Mouse (Mus musculus) forebrain, embryonic 16.5 days (tissue): Measurements from ENCODE around the gene Slc43a2. TPM values are rescaled to one million over a fixed set of nuclear protein-coding genes. Genes with fewer than 3 reads are reported as not detected.
"Not testable (repeated sequence)": the region's sequence is repeated elsewhere in the genome, so short reads cannot be mapped to it uniquely, and the experiment has no call there.

Experiments used
- ATAC-seq: fragments of 200-750 bp; cut with Nextera tagmentation; 2 replicates; pipeline ENCODE4 v1.8.0; 2017; ENCODE audit warnings: mild to moderate bottlenecking, moderate library complexity
- H3K27ac ChIP-seq: fragments of 300-500 bp; sonication (generic); 2 replicates; pipeline ENCODE4 v1.5.1; 2014; ENCODE audit warnings: low read length, control low read depth
- H3K27me3 ChIP-seq: fragments of 300-500 bp; sonication (generic); replicated peaks from 2 replicates; pipeline ENCODE4 v1.6.1; 2014; ENCODE audit warnings: low read length; ENCODE audit not compliant: control insufficient read depth, insufficient read depth
- H3K36me3 ChIP-seq: fragments of 300-500 bp; sonication (generic); 2 replicates; pipeline ENCODE4 v1.6.1; 2014; ENCODE audit not compliant: control insufficient read depth, insufficient read depth
- H3K4me1 ChIP-seq: fragments of 300-500 bp; sonication (generic); replicated peaks from 2 replicates; pipeline ENCODE4 v1.6.1; 2014; ENCODE audit warnings: low read length; ENCODE audit not compliant: control insufficient read depth, insufficient read depth
- H3K4me2 ChIP-seq: fragments of 300-500 bp; sonication (generic); 2 replicates; pipeline ENCODE4 v1.6.1; 2014; ENCODE audit warnings: mild to moderate bottlenecking, low read length, control low read depth
- H3K4me3 ChIP-seq: fragments of 300-500 bp; sonication (generic); replicated peaks from 2 replicates; pipeline ENCODE4 v1.5.1; 2014; ENCODE audit warnings: mild to moderate bottlenecking, low read length, control low read depth
- H3K9ac ChIP-seq: fragments of 300-500 bp; sonication (generic); replicated peaks from 2 replicates; pipeline ENCODE4 v1.6.1; 2014; ENCODE audit warnings: low read depth, low read length, control low read depth
- H3K9me3 ChIP-seq: fragments of 300-500 bp; sonication (generic); 2 replicates; pipeline ENCODE4 v1.6.1; 2016; ENCODE audit warnings: low read length; ENCODE audit not compliant: control insufficient read depth
- WGBS: fragments of 180-500 bp; shearing (Covaris S2); extraction: QIAGEN DNeasy Blood & Tissue Kit; methylation state at CpG from one replicate; pipeline ENCODE4 v1.1.7; 2014; 5-methylcytosine and 5-hydroxymethylcytosine counted together
- polyA plus RNA-seq: library from polyadenylated mRNA; unstranded; fragments of >200 nt; fragmentation: Nextera tagmentation; extraction: Ambion mirVana; gene quantifications from 2 replicates; pipeline ENCODE4 v1.2.1, GENCODE M21; 2015

Gene Slc43a2
- polyA plus RNA-seq, 1 experiment from 2014 or later: 16.4 TPM

DNA sequence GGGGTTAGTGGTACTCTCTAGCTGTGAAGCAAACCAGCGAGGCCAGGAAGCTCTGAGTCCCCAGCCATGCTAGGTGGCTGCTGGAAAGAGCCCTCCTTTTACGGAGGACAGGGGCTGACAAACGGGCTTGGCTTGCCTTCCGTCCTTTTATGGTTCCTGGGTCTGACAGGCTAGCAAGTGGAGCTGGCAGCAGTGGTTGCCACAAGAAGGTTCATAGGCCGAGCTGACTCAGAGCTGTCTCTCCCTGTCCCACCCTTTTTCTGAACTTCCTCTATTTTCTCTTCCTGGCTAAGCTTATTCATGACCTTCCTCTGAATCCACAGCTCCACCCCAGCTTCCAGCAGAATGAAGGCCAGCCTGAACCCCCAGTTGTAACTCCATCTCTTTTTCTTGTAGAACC, 61.1 kb downstream of the Slc43a2 start:
- H3K4me3 ChIP-seq: no peak overlapping the region
- no peak for ATAC-seq
- no peak overlapping the region for H3K27ac ChIP-seq
- H3K36me3 ChIP-seq: peaks cover 2% of the 10 kb centered on the region; the same call in 1 of the 2 replicates
- H3K9ac ChIP-seq: no peak overlapping the region
- H3K27me3 ChIP-seq: no peaks in the 10 kb centered on the region
- H3K9me3 ChIP-seq: no peaks in the 10 kb centered on the region
- peaks cover 19% of the 10 kb centered on the region for H3K4me1 ChIP-seq
- no peak overlapping the region for H3K4me2 ChIP-seq
- 91% methylated on average over 5 of the region's 5 CpGs for WGBS

DNA sequence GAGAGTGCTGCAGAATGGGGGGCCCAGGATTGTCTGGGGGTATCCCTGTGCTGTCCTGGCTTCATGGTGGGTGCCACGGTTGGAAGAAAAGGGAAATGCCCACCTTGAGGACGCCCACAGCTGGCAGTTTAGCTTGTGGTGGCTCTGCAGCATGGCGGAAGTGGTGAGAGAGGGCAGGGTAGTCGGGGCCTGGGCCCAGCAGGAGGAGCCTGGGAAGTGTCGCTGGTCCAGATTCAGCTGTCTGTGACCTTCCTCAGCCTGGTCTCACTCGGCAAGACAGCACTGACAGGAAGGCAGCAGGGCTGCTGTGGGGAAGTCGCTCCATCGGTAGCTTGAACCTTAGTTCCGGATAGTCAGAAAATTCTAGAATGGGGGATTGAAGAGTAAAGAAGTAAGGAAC, 62.9 kb downstream of the Slc43a2 start:
- 85% methylated on average over 9 of the region's 9 CpGs for WGBS
- Histone ChIP-seq H3K4me1 (peaks cover 8% of the 10 kb centered on the region), H3K9me3 (no peaks in the 10 kb centered on the region), H3K27ac (no peak overlapping the region), H3K9ac (no peak overlapping the region), H3K4me3 (no peak overlapping the region), H3K36me3 (peaks cover 11% of the 10 kb centered on the region; the same call in 1 of the 2 replicates), H3K4me2 (no peak overlapping the region), H3K27me3 (no peaks in the 10 kb centered on the region)
- ATAC-seq: no peak

DNA sequence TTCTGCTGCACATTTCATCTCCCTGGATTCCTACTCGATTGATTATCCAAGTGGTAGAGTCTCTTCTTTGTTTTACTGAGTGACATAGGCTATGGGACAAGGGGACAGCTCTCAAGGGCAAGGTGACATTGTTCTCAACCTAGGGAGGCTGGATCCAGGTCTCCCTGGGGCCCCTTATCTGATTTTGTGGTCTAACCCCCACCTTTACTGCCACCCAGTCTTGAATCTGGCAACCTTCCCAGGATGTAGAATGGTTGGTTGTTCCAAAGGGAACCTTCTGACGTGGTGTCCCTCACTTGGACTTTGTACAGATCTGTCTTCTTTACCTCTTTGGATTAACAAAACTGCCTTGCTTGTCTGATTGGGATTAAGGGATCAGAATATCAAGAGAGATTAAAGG, 63.9 kb downstream of the Slc43a2 start:
- H3K36me3 ChIP-seq: peaks cover 11% of the 10 kb centered on the region; the same call in 1 of the 2 replicates

DNA sequence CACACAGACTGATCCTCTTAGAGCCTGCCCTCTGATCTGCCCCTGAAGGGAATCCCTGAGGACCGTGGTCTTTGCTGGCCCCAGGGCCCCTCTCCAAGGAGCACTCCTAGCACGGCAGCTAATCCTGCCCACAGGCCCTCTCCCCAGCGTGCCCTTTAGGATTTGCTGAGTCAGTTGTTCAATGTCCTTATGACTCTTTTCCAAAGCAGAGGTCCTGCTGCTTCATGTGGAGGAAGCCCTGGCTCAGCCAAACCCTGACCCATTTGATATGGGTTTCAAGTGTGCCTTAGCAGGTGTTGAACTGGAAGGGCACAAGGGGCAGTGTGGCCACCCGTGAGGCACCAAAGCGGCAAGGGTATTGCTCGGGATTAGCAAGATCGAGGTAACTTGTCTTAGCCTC, 64.3 kb downstream of the Slc43a2 start:
- Histone ChIP-seq H3K4me3 (no peak overlapping the region), H3K36me3 (peaks cover 11% of the 10 kb centered on the region; the same call in 1 of the 2 replicates), H3K4me2 (no peak overlapping the region), H3K27me3 (no peaks in the 10 kb centered on the region), H3K4me1 (no peaks in the 10 kb centered on the region), H3K9me3 (no peaks in the 10 kb centered on the region), H3K27ac (no peak overlapping the region), H3K9ac (no peak overlapping the region)
- ATAC-seq: no peak
- 68% methylated on average over 7 of the region's 7 CpGs for WGBS

More for the DNA sequence above, 63.9 kb downstream of the Slc43a2 start:
- Histone ChIP-seq H3K4me3 (no peak overlapping the region), H3K9me3 (no peaks in the 10 kb centered on the region), H3K4me1 (no peaks in the 10 kb centered on the region), H3K9ac (no peak overlapping the region), H3K27ac (no peak overlapping the region), H3K27me3 (no peaks in the 10 kb centered on the region), H3K4me2 (no peak overlapping the region)
- 60% methylated on average over 2 of the region's 2 CpGs for WGBS
- no peak for ATAC-seq

DNA sequence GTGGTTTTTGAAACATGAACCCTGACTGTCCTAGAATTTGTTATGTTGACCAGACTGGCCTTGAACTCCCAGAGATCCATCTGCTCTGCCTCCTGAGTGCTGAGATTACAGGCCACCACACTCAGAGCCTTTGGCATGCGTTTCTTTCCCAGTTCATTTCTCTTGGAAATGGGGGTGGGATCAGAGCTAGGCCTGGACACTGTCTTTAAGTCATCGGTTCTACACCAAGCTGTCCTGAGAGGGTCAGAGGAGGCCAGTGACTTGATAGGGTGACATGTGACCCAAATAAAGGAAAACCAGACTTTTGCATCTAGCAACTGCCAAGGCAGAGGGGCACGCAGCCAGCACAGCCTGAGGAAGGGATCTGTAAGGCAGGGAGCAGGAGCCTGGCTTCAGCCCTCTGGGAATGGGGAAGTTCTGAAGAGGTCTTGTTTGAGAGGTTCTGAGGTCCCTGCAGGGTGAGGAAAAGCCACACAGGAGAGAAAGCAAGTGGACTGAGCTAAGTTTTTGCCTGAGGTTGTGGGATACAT, 65.3 kb downstream of the Slc43a2 start:
- Histone ChIP-seq H3K36me3 (peaks cover 17% of the 10 kb centered on the region; the same call in 1 of the 2 replicates), H3K27me3 (no peaks in the 10 kb centered on the region), H3K4me3 (no peak overlapping the region), H3K27ac (no peak overlapping the region), H3K4me1 (no peaks in the 10 kb centered on the region), H3K9ac (no peak overlapping the region), H3K9me3 (no peaks in the 10 kb centered on the region), H3K4me2 (no peak overlapping the region)
- ATAC-seq: no peak
- WGBS: 92% methylated on average over 3 of the region's 3 CpGs

DNA sequence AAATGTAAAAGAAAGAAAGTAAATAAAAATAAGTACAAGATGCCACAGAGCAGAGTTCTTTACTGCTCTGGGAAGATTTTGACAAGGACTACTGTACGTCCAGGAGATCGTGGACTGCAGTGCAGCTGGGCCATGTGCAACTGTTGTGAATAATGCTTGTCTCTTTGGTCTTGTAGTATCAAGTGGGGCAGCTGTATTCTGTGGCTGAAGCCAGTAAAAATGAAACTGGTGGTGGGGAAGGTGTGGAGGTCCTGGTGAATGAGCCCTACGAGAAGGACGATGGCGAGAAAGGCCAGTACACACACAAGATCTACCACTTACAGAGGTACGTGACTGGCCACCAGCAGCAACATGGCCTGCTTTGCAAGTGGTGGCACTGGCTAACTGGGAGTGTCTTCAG, 66.5 kb downstream of the Slc43a2 start:
- Histone ChIP-seq H3K4me3 (no peak overlapping the region), H3K27ac (no peak overlapping the region), H3K36me3 (peaks cover 20% of the 10 kb centered on the region; the same call in 1 of the 2 replicates), H3K4me2 (no peak overlapping the region), H3K9me3 (no peaks in the 10 kb centered on the region), H3K9ac (no peak overlapping the region), H3K27me3 (no peaks in the 10 kb centered on the region), H3K4me1 (no peaks in the 10 kb centered on the region)
- no peak for ATAC-seq
- 92% methylated on average over 6 of the region's 6 CpGs for WGBS

DNA sequence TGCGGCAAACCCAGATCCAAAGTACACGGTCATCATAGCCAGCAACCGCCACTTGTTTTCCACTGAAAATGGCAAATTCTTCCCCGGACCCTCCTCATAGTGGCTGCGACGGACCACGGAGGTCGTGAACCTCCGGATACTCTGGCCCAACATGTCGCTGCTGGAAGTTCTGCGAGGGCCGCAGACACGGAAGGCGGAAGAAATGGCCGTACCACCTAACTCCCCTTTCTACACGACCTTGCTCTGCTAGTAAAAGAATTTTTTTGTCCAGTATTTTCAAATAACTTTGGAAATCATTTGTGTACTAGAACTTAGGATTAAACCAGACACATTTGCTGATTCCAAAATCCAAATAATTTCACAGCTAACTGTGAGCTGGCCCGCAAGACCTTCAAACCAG, 68.3 kb downstream of the Slc43a2 start:
- not testable (repeated sequence) for H3K27ac ChIP-seq, H3K9ac ChIP-seq, ATAC-seq, H3K4me1 ChIP-seq, H3K9me3 ChIP-seq, H3K4me3 ChIP-seq, H3K27me3 ChIP-seq, H3K4me2 ChIP-seq
- 91% methylated on average over 15 of the region's 17 CpGs for WGBS
- H3K36me3 ChIP-seq: peaks cover 18% of the 10 kb centered on the region; the same call in 1 of the 2 replicates

DNA sequence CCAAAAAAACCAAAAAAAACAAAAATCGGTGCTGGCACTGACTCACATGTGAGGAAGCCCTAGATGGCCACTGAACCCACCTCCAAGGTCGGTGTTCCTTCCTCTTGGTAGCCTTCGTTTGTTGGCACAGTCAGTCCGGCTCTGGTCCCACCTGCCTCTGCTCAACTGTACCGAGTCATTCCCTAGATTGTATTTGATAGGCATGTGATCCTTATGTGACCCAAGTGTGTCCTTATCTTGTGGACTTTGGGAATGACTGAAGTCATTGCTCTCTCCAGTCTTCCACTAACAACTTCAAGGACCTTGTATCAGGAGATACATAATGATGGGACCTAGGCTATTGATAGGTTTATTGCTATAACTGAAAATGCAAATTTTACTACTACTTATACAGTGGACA, 73.3 kb downstream of the Slc43a2 start:
- 92% methylated on average over 5 of the region's 5 CpGs for WGBS
- Histone ChIP-seq H3K9ac (no peak overlapping the region), H3K4me1 (no peaks in the 10 kb centered on the region), H3K4me3 (no peak overlapping the region), H3K36me3 (peaks cover 16% of the 10 kb centered on the region; the same call in 1 of the 2 replicates), H3K4me2 (no peak overlapping the region), H3K27me3 (no peaks in the 10 kb centered on the region), H3K27ac (no peak overlapping the region), H3K9me3 (no peaks in the 10 kb centered on the region)
- ATAC-seq: no peak

DNA sequence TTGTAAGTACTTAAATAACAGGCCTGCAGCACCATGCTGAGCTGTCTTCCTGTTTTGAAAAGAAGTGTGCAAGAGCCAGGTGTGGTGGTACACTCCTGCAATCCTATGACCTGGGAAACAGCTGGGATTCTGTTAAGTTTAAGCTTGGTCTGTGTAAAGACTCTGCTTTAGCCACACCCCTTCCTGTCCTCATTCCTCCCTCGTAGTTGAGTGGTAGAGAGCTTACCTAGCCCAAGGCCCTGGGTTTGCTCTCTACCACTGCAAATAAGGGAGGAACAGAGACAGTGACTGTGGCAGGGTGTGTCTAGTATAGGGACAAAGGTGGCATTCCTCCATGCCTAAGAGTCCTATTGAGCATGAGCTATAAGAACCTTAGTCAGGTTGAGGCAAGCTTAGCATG, 73.8 kb downstream of the Slc43a2 start:
- no peak overlapping the region for H3K9ac ChIP-seq
- no peak overlapping the region for H3K27ac ChIP-seq
- no peak for ATAC-seq
- H3K4me3 ChIP-seq: no peak overlapping the region
- H3K27me3 ChIP-seq: no peaks in the 10 kb centered on the region
- WGBS: 79% methylated on average over 1 of the region's 1 CpGs
- H3K36me3 ChIP-seq: peaks cover 21% of the 10 kb centered on the region; the same call in 1 of the 2 replicates
- no peaks in the 10 kb centered on the region for H3K9me3 ChIP-seq
- no peak overlapping the region for H3K4me2 ChIP-seq
- no peaks in the 10 kb centered on the region for H3K4me1 ChIP-seq

DNA sequence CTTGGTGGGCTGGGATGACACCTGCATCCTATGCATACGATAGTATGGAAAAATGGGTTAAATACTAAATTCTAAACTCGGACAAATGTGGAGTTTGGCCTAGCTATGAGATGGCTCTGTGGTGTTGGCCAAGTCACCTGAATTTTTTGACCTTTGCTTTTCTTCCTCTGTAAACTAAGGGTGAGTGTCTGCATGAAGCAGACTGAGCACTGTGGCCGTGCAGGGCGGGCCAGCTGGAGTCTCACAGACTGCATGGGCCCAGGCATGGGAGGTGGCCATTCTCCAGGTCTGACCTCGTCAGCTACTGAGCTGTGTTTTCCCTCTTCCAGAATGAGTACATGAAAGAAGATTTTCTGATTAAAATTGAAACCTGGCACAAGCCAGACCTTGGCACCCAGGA, 77.3 kb downstream of the Slc43a2 start:
- no peaks in the 10 kb centered on the region for H3K4me1 ChIP-seq
- no peak overlapping the region for H3K4me3 ChIP-seq
- peaks cover 19% of the 10 kb centered on the region; the same call in 1 of the 2 replicates for H3K36me3 ChIP-seq
- no peak overlapping the region for H3K27ac ChIP-seq
- H3K4me2 ChIP-seq: no peak overlapping the region
- no peaks in the 10 kb centered on the region for H3K27me3 ChIP-seq
- no peaks in the 10 kb centered on the region for H3K9me3 ChIP-seq
- no peak for ATAC-seq
- WGBS: 88% methylated on average over 5 of the region's 5 CpGs
- no peak overlapping the region for H3K9ac ChIP-seq
